Mouse (Mus musculus) hindbrain, embryonic 11.5 days (tissue): ENCODE results near the gene Yipf7. TPM values are rescaled to one million over a fixed set of nuclear protein-coding genes. Genes with fewer than 3 reads are reported as not detected.

ENCODE experiments used
- ATAC-seq: fragments of 200-750 bp; cut with Nextera tagmentation; 2 replicates; pipeline ENCODE4 v1.8.0; 2017; ENCODE audit warnings: mild to moderate bottlenecking, moderate TSS enrichment, moderate library complexity; ENCODE audit not compliant: low FRiP score
- DNase-seq: peaks from one replicate; pipeline ENCODE4 v3.0.0-alpha.2; 2015; ENCODE audit warnings: low spot score
- H3K27ac ChIP-seq: fragments of 300-500 bp; sonication (generic); 2 replicates; pipeline ENCODE4 v1.5.1; 2014; ENCODE audit warnings: mild to moderate bottlenecking, low read depth, low read length
- H3K27me3 ChIP-seq: fragments of 300-500 bp; sonication (generic); 2 replicates; pipeline ENCODE4 v1.6.1; 2014; ENCODE audit warnings: mild to moderate bottlenecking, low read length, moderate library complexity, mixed read lengths; ENCODE audit not compliant: control insufficient read depth, insufficient read depth
- H3K36me3 ChIP-seq: fragments of 300-500 bp; sonication (generic); 2 replicates; pipeline ENCODE4 v1.6.1; 2014; ENCODE audit warnings: mild to moderate bottlenecking, low read length, moderate library complexity, mixed read lengths; ENCODE audit not compliant: control insufficient read depth, insufficient read depth
- H3K4me1 ChIP-seq: fragments of 300-500 bp; sonication (generic); replicated peaks from 2 replicates; pipeline ENCODE4 v1.6.1; 2014; ENCODE audit warnings: low read length, mixed read lengths; ENCODE audit not compliant: control insufficient read depth, insufficient read depth
- H3K4me2 ChIP-seq: fragments of 300-500 bp; sonication (generic); replicated peaks from 2 replicates; pipeline ENCODE4 v1.6.1; 2014; ENCODE audit warnings: mild to moderate bottlenecking, low read depth, low read length
- H3K4me3 ChIP-seq: fragments of 300-500 bp; sonication (generic); 2 replicates; pipeline ENCODE4 v1.5.1; 2014; ENCODE audit warnings: low read depth, low read length
- H3K9ac ChIP-seq: fragments of 300-500 bp; sonication (generic); 2 replicates; pipeline ENCODE4 v1.6.1; 2014; ENCODE audit warnings: low read depth, low read length
- H3K9me3 ChIP-seq: fragments of 300-500 bp; sonication (generic); 2 replicates; pipeline ENCODE4 v1.6.1; 2016; ENCODE audit warnings: low read length; ENCODE audit not compliant: control insufficient read depth
- WGBS: fragments of 180-500 bp; shearing (Covaris S2); extraction: QIAGEN DNeasy Blood & Tissue Kit; methylation state at CpG from one replicate; pipeline ENCODE4 v1.1.7; 2014; 5-methylcytosine and 5-hydroxymethylcytosine counted together
- polyA plus RNA-seq: library from polyadenylated mRNA; unstranded; fragments of >200 nt; fragmentation: Nextera tagmentation; extraction: Ambion mirVana; gene quantifications from 2 replicates; pipeline ENCODE4 v1.2.1, GENCODE M21; 2014

Yipf7 gene
- polyA plus RNA-seq, 1 experiment from 2014 or later, result not detected

DNA sequence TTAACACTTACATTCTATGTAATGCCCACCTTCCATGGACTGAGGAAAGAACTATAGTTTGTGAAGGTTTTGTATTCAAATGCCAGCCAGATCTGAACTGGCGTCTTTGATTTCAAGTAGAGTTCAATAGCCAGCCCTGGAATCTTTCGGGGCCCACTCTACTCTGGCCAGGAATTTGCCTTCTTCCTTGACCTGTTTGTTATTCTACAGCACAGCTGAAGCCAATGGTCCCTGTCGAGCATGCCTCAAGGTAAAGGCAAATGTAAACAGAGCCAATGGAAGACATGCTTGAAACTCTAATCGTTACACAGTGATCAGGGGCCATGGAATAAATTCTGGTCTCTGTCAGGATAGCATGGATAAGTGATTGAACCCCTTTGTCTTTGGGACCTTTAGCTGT, 30.2 kb downstream of the Yipf7 start:
- Histone ChIP-seq H3K4me1 (no peaks in the 10 kb centered on the region), H3K9me3 (no peaks in the 10 kb centered on the region), H3K36me3 (no peaks in the 10 kb centered on the region), H3K9ac (no peak overlapping the region), H3K4me3 (no peak overlapping the region), H3K4me2 (no peak overlapping the region), H3K27me3 (no peaks in the 10 kb centered on the region), H3K27ac (no peak overlapping the region)
- 71% methylated on average over 4 of the region's 4 CpGs for WGBS
- no peak for ATAC-seq
- DNase-seq, result no peak

DNA sequence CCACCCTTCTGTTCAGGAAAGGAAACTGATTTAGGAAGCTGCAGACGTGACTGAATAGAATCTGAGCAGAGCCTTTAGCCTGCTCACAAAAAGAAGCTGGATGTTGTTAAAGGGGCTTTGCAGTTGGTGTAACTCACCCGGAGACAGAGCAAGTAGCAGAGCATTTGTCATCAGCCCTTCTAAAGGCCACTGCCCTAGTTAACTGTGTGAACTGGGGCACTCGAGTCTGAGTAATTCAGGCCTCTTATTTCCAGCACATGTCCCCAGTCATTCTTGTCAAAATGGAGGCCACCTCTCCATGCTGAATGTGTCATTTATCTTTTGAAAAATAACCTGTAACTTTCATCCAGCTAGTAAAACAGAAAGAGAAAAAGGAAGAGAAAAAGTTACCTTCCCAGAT, 30.8 kb downstream of the Yipf7 start:
- Histone ChIP-seq H3K36me3 (no peaks in the 10 kb centered on the region), H3K27me3 (no peaks in the 10 kb centered on the region), H3K4me3 (no peak overlapping the region), H3K9me3 (no peaks in the 10 kb centered on the region), H3K27ac (no peak overlapping the region), H3K9ac (no peak overlapping the region), H3K4me1 (no peaks in the 10 kb centered on the region), H3K4me2 (no peak overlapping the region)
- WGBS, result 51% methylated on average over 3 of the region's 3 CpGs
- DNase-seq (no peak), ATAC-seq (no peak)

DNA sequence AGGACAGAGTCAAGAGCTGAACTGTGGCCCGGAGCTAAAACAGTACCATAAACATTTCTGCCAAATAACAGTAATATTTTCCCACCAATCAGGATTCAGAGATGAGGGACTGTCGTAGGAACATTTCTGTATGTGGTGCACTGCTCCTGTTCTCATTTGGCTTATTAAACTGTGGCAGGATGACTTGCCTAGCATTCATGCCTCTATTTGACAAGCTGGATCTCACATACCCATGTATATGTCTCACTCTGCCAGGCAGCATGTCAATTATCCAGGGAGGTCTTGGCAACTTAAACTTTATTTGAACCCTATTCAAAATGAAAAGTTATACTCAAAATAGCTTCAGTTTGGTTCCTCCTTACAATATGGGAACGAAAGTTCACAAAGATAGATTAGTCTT, 35.4 kb downstream of the Yipf7 start:
- Histone ChIP-seq H3K9ac (no peak overlapping the region), H3K27me3 (no peaks in the 10 kb centered on the region), H3K27ac (no peak overlapping the region), H3K4me1 (no peaks in the 10 kb centered on the region), H3K36me3 (no peaks in the 10 kb centered on the region), H3K4me3 (no peak overlapping the region), H3K9me3 (no peaks in the 10 kb centered on the region), H3K4me2 (no peak overlapping the region)
- ATAC-seq, result no peak
- 91% methylated on average over 3 of the region's 3 CpGs for WGBS
- no peak for DNase-seq

DNA sequence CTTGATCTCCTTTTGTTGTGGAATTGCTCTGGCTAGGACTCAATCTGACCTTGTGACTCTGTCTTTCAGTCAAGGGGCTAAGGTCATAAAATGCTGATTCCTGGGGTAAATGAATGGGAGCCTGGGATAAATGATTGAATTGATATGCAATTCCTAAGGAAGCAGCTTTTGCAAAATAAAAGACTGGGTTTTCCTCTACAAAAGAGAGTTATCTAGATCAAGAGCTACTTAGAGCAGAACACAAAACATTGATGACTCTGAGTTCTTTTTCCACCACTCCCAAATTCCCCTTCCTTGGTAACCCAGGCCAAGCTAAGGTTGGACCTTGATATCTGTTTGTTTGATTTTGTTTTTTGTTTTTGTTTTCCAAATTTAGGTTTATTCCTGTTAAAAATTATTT, 53.4 kb downstream of the Yipf7 start:
- DNase-seq (no peak), ATAC-seq (no peak)
- H3K4me1 ChIP-seq, result no peaks in the 10 kb centered on the region
- no peak overlapping the region for H3K9ac ChIP-seq
- H3K27me3 ChIP-seq, result no peaks in the 10 kb centered on the region
- no peaks in the 10 kb centered on the region for H3K9me3 ChIP-seq
- H3K4me3 ChIP-seq, result no peak overlapping the region
- no peak overlapping the region for H3K4me2 ChIP-seq
- no peak overlapping the region for H3K27ac ChIP-seq
- no peaks in the 10 kb centered on the region for H3K36me3 ChIP-seq

DNA sequence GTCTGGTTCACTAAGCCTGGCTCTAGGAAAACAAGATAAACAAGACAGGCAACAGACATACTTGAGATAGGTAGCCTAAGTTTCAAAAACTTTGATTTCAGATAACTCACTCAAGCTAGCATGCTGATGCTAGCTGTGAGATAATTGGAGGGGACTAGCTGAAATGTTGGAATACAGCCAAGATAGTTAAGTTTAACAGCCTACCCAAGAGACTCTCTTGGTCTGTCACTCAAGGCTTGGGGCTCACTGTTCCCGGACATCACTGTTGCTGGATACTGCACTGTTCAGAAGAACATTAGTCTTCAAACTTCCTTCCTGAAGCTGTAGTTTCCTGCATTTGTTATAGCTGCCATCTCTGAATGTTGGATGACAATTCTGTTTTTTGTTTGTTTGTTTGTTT, 74.9 kb downstream of the Yipf7 start:
- WGBS, result 100% methylated on average over 1 of the region's 1 CpGs
- no peaks in the 10 kb centered on the region for H3K4me1 ChIP-seq
- no peak for DNase-seq

More for the DNA sequence above, 74.9 kb downstream of the Yipf7 start:
- Histone ChIP-seq H3K4me3 (no peak overlapping the region), H3K4me2 (no peak overlapping the region), H3K27me3 (no peaks in the 10 kb centered on the region), H3K9me3 (no peaks in the 10 kb centered on the region), H3K9ac (no peak overlapping the region), H3K36me3 (no peaks in the 10 kb centered on the region), H3K27ac (no peak overlapping the region)
- ATAC-seq, result no peak

Other genes with a start within 250 kb of the Yipf7 start
- gene Kctd8, start 201.0 kb downstream of the Yipf7 start, polyA plus RNA-seq, result 2.2 and 2.4 TPM in 2 replicates
- gene Guf1, start 14.3 kb upstream of the Yipf7 start, polyA plus RNA-seq, result 51.1 and 55.8 TPM in 2 replicates
- 28.8 and 30.8 TPM in 2 replicates for gene Gnpda2, start 49.7 kb upstream of the Yipf7 start, polyA plus RNA-seq